Mouse (Mus musculus) thymus, adult 2 months (tissue): Measurements from ENCODE around the gene D17H6S53E.

Experiments used
- CTCF ChIP-seq: fragments of 200-500 bp; IDR thresholded peaks from 2 replicates; pipeline ENCODE4 v1.5.1; 2012; ENCODE audit warnings: mild to moderate bottlenecking, control low read depth, low read length, moderate library complexity, borderline replicate concordance; ENCODE audit not compliant: control insufficient read depth, poor library complexity, insufficient read depth; ENCODE audit errors: extremely low read depth
- POLR2A ChIP-seq: fragments of 200-500 bp; IDR thresholded peaks from 2 replicates; pipeline ENCODE4 v1.6.1; 2012; ENCODE audit warnings: mild to moderate bottlenecking, low read length, control low read depth, moderate library complexity; ENCODE audit not compliant: control insufficient read depth, poor library complexity, insufficient read depth; ENCODE audit errors: extremely low read depth

DNA sequence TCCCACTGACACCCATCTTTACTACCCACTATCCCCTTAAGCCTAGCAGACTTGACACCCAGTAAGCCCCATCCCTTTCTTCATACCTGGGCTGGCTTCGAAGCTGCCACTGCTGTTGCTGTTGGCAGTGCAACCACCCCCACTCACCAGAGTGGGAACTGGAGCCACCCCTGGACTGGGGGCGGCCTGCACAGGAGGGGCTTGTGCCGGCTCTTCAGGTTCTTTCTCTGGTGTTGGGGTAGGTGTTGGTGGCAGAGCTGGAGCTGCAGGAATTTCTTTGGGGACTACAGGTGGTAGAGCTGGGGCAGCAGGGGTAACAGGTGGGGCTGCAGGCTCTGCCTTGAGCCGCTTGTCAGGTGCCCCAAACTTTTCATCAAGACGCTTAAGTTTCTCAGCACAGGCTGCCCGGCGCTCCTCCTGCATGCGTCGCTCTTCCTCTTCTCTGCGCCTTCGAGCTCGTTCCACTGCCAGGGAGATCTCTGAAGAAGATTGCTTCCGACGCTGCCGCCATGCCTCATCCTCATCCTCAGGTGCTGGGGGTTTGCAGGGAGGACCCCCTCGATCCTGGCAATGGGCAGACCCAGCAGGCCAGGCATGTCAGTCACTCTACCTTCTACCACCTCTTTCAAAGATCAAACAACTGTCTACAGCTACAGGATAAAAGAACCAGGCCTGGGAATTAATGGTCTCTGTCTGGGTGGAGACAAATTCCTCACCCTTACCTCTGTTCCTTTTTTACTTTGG is 32.8 kb downstream of the D17H6S53E start:
- TF ChIP-seq CTCF (no peak), POLR2A (no peak)
